Mouse (Mus musculus) myocyte (in vitro differentiated cells): ENCODE data around the gene Zcchc3. TPM values are rescaled to one million over a fixed set of nuclear protein-coding genes. Genes with fewer than 3 reads are reported as not detected.

ENCODE experiments used
- H3K27me3 ChIP-seq: one replicate; pipeline ENCODE4 v1.6.1; 2011; ENCODE audit not compliant: control insufficient read depth, insufficient read depth, insufficient read length
- H3K36me3 ChIP-seq: one replicate; pipeline ENCODE4 v1.6.1; 2011; ENCODE audit not compliant: control insufficient read depth, insufficient read depth
- H3K4me2 ChIP-seq: one replicate; pipeline ENCODE4 v1.6.1; 2011; ENCODE audit warnings: low read depth, control low read depth
- H3K4me3 ChIP-seq: one replicate; pipeline ENCODE4 v1.5.1; 2011; ENCODE audit warnings: mild to moderate bottlenecking, control low read depth, moderate library complexity
- H3K79me2 ChIP-seq: one replicate; pipeline ENCODE4 v1.6.1; 2011; ENCODE audit not compliant: control insufficient read depth, insufficient read depth
- H3ac ChIP-seq: one replicate; pipeline ENCODE4 v1.6.1; 2011; ENCODE audit not compliant: control insufficient read depth, insufficient read length
- CEBPB ChIP-seq: IDR thresholded peaks from 2 replicates; pipeline ENCODE4 v1.6.1; 2011; ENCODE audit warnings: mild to moderate bottlenecking, moderate library complexity; ENCODE audit not compliant: poor library complexity, insufficient read depth, severe bottlenecking
- E2F4 ChIP-seq: IDR thresholded peaks from one replicate; pipeline ENCODE4 v1.6.1; 2011; ENCODE audit warnings: mild to moderate bottlenecking, control low read depth, moderate library complexity; ENCODE audit not compliant: insufficient read depth
- MAX ChIP-seq: IDR thresholded peaks from one replicate; pipeline ENCODE4 v1.6.1; 2011; ENCODE audit warnings: low read depth, mild to moderate bottlenecking, control low read depth
- MYOD1 ChIP-seq, 3 experiments: IDR thresholded peaks; one replicate each; pipeline ENCODE4 v1.6.1; 2011; ENCODE audit warnings: control low read depth in 2 of 3, low read depth in 2 of 3, mild to moderate bottlenecking in 2 of 3, moderate library complexity in 1 of 3; ENCODE audit not compliant: insufficient read length in 2 of 3, control insufficient read depth in 1 of 3
- MYOG ChIP-seq, 3 experiments: IDR thresholded peaks; one replicate each; pipeline ENCODE4 v1.6.1; 2011; ENCODE audit warnings: control low read depth in 2 of 3, low read depth in 2 of 3, mild to moderate bottlenecking in 2 of 3; ENCODE audit not compliant: insufficient read length in 2 of 3, control insufficient read depth in 1 of 3, insufficient read depth in 1 of 3
- POLR2A ChIP-seq: IDR thresholded peaks from one replicate; pipeline ENCODE4 v1.6.1; 2011; ENCODE audit warnings: low read depth, mild to moderate bottlenecking, control low read depth, moderate library complexity; ENCODE audit not compliant: insufficient read length
- POLR2AphosphoS2 ChIP-seq: IDR thresholded peaks from one replicate; pipeline ENCODE4 v1.6.1; 2011; ENCODE audit warnings: low read depth, control low read depth; ENCODE audit not compliant: insufficient read length
- REST ChIP-seq: IDR thresholded peaks from one replicate; pipeline ENCODE4 v1.6.1; 2011; ENCODE audit warnings: mild to moderate bottlenecking, control low read depth, moderate library complexity; ENCODE audit not compliant: insufficient read depth, insufficient read length
- SRF ChIP-seq: IDR thresholded peaks from one replicate; pipeline ENCODE4 v1.6.1; 2011; ENCODE audit warnings: low read depth; ENCODE audit not compliant: control insufficient read depth, insufficient read length
- TCF12 ChIP-seq: IDR thresholded peaks from one replicate; pipeline ENCODE4 v1.6.1; 2011; ENCODE audit warnings: mild to moderate bottlenecking, control low read depth; ENCODE audit not compliant: poor library complexity, insufficient read depth, severe bottlenecking
- TCF3 ChIP-seq: IDR thresholded peaks from one replicate; pipeline ENCODE4 v1.6.1; 2011; ENCODE audit warnings: low read depth, control low read depth; ENCODE audit not compliant: insufficient read length
- USF1 ChIP-seq: IDR thresholded peaks from one replicate; pipeline ENCODE4 v1.6.1; 2011; ENCODE audit warnings: low read depth, mild to moderate bottlenecking, control low read depth, moderate library complexity
- polyA plus RNA-seq: library from polyadenylated mRNA; unstranded; fragments of >200 nt; fragmentation: generic; extraction: Trizol; gene quantifications from one replicate; pipeline ENCODE4 v1.2.1, GENCODE M21; 2012; ENCODE audit warnings: missing spikeins

Zcchc3 gene
- polyA plus RNA-seq, result not detected

DNA sequence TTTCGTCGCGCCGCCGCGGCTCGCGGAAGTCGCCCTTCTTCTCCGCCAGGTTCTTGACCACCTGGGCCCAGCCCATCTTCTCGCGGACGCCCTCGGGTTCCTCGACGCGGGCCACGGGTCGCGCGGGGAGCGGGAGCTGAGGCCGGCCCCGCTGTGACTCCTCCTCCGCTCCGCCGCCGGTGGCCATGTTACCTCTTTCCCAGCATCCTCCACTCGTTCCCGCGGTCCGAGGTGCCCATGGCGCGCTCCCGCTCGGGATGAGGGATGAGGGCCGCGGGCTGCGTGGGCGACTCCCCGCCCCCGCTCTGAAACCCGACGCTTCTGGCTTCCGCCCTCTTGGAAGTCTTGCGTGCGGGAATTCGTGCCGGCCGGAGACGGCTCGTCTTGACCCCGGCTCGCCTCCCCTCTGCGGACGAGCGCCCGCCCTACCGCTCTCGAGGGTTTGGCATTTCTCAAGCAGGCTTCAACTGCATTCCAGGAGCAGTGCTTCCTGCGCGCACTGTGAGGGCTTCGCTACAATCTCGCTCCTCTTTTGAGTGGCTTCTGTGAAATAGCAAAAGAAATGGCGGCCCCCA is at the start of gene Zcchc3:
TSS of gene Zcchc3 (minus strand) at position 437 of the 575 bp plus-strand sequence.
- Histone ChIP-seq H3ac (no peak within 1 kb of the TSS), H3K36me3 (no peaks in the 10 kb centered on the region), H3K79me2 (no peaks in the 10 kb centered on the region), H3K27me3 (peaks cover 15% of the 10 kb centered on the region), H3K4me3 (no peak within 1 kb of the TSS), H3K4me2 (no peak within 1 kb of the TSS)
- TF ChIP-seq E2F4 (no peak), POLR2A (no peak), SRF (no peak), MYOD1 (IDR thresholded peaks at IDR 0.05; ENCODE audit: control insufficient read depth in 1 of 3, insufficient read length in 2 of 3, low read depth in 2 of 3) (no peak), CEBPB (no peak), TCF12 (no peak), USF1 (no peak), POLR2AphosphoS2 (no peak), REST (no peak), MAX (no peak), TCF3 (no peak), MYOG (IDR thresholded peaks at IDR 0.05; ENCODE audit: control insufficient read depth in 1 of 3, insufficient read depth in 1 of 3, insufficient read length in 2 of 3, low read depth in 2 of 3) (no peak)

- Histone ChIP-seq H3ac (no peak overlapping the region), H3K27me3 (peaks cover 5% of the 10 kb centered on the region), H3K79me2 (no peaks in the 10 kb centered on the region), H3K4me3 (no peak overlapping the region), H3K4me2 (peak overlapping the region; percentile 18), H3K36me3 (no peaks in the 10 kb centered on the region)
- TF ChIP-seq TCF12 (no peak), POLR2A (no peak), REST (no peak), POLR2AphosphoS2 (no peak), SRF (no peak), E2F4 (no peak), CEBPB (peak; percentile 31; the same call in 1 of the 2 replicates), MAX (no peak)
Measured at GRCm38 (mm10) chr2:152459241-152459640, 44.4 kb upstream of the Zcchc3 start.

GRCm38 (mm10) chr2:152452101-152452781 is 37.4 kb upstream of the Zcchc3 start:
- Histone ChIP-seq H3K4me3 (no peak overlapping the region), H3ac (no peak overlapping the region), H3K36me3 (no peaks in the 10 kb centered on the region), H3K4me2 (no peak overlapping the region), H3K27me3 (peaks cover 8% of the 10 kb centered on the region), H3K79me2 (no peaks in the 10 kb centered on the region)
- TF ChIP-seq MYOD1 (IDR thresholded peaks at IDR 0.05; ENCODE audit: control insufficient read depth in 1 of 3, insufficient read length in 2 of 3, low read depth in 2 of 3) (no peak), REST (no peak), POLR2AphosphoS2 (no peak), CEBPB (no peak), MYOG (IDR thresholded peaks at IDR 0.05; ENCODE audit: control insufficient read depth in 1 of 3, insufficient read depth in 1 of 3, insufficient read length in 2 of 3, low read depth in 2 of 3) (no peak), USF1 (no peak), MAX (no peak)

DNA sequence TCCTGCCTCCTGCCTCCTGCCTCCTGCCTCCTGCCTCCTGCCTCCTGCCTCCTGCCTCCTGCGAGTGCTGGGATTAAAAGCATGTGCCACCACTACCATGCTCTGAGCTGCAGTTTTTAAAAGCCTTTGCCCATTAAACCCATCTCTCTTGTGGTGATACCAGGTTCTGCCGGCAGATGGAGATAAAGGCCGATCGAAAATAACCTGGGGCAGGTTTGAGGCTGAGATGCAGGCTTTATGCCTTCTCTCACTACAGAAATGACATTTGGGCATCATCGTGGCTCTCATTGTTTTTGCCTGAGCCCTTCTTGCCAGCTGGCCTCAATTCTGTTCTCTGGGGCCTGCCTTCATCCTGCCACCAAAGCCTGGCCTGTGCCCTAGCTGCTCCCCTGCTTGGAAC is 35.4 kb upstream of the Zcchc3 start:
- no peak overlapping the region for H3K4me2 ChIP-seq
- peaks cover 10% of the 10 kb centered on the region for H3K27me3 ChIP-seq

More for the DNA sequence above, 35.4 kb upstream of the Zcchc3 start:
- TF ChIP-seq POLR2A (no peak), USF1 (no peak), E2F4 (no peak), CEBPB (no peak), MYOD1 (IDR thresholded peaks at IDR 0.05; ENCODE audit: control insufficient read depth in 1 of 3, insufficient read length in 2 of 3, low read depth in 2 of 3) (no peak), SRF (no peak), MYOG (IDR thresholded peaks at IDR 0.05; ENCODE audit: control insufficient read depth in 1 of 3, insufficient read depth in 1 of 3, insufficient read length in 2 of 3, low read depth in 2 of 3) (no peak), TCF12 (no peak), POLR2AphosphoS2 (no peak), MAX (no peak), REST (no peak), TCF3 (no peak)
- H3K4me3 ChIP-seq, result no peak overlapping the region
- H3K36me3 ChIP-seq, result no peaks in the 10 kb centered on the region
- no peak overlapping the region for H3ac ChIP-seq
- no peaks in the 10 kb centered on the region for H3K79me2 ChIP-seq
